Mouse (Mus musculus) thymus, adult 2 months (tissue): ENCODE results near the gene Rgs6.

ENCODE experiments used
- CTCF ChIP-seq: fragments of 200-500 bp; IDR thresholded peaks from 2 replicates; pipeline ENCODE4 v1.5.1; 2012; ENCODE audit warnings: mild to moderate bottlenecking, control low read depth, low read length, moderate library complexity, borderline replicate concordance; ENCODE audit not compliant: control insufficient read depth, poor library complexity, insufficient read depth; ENCODE audit errors: extremely low read depth
- POLR2A ChIP-seq: fragments of 200-500 bp; IDR thresholded peaks from 2 replicates; pipeline ENCODE4 v1.6.1; 2012; ENCODE audit warnings: mild to moderate bottlenecking, low read length, control low read depth, moderate library complexity; ENCODE audit not compliant: control insufficient read depth, poor library complexity, insufficient read depth; ENCODE audit errors: extremely low read depth

DNA sequence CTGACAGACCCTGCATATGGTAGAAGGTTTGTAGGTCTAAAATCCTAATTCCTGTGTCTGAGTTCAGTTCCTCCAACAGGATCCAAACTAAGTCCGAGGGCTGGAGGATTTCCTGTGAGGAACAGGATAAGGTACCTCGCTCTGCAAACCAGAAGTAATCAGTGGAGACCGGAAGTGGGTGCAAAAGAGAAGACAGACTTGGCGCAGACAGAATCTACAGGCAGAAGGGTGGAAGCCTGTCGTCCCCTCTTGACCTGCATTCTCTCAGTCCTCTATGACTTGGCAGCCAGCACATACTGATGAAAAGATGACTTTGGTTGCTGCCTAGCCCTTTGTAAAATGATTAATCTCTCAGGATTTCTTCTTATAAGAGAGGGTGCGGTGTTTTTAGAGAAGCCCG lies 450.7 kb downstream of the Rgs6 start:
- TF ChIP-seq CTCF (no peak), POLR2A (no peak)
